Mouse (Mus musculus): Measurements from ENCODE around the gene Dnaja1.

Dnaja1 gene

DNA sequence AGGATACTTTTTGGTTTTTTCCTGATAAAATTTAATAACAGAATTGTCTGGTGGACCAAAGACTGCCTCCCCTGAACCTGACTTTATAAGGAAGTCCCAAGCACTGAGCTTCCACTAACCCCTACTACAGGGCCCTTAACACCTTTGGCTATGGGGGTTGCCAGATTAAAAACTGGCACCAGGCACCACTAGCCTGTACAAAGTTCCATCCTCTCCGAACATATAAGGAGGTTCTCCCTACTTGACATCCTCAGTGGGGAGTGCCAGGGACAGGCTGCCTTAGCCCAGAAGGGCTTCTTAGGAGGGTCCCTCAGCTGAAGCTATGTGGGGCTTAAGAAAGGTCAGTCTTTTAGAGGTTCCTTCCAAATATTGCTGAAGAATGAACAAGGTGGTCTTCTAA is 13.4 kb downstream of the Dnaja1 start:
- DNase-seq (ENCODE audit: low read depth, low spot score) = no peak

DNA sequence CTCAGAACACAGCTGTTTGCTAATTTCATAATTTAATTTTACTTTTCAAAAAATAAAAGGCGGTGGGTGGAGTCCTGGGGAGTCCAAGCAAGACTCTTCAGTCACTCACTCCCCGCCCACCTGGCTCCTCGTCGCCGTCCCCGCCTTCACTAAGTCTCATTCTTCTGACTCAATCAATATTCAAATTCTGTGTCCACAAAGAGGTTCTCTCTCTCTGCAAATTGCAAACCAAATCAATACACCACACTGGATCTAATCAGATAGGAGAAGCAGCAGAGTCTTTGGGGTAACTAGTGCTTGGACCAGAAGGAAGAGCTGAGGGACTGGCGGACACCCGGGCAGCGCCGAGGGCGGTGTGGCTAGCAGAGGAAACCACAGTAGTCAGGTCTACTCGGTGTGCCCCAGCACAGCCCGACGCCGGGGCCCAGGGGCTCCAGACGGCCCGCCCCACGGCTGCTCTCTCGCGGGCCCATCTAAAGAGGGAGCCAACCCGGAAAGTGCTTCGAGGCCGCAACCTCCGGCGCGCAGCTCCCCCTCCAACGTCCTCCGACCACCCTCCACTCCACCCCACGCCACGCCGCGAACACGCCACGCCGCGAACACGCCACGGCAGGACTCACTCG is 35.3 kb downstream of the Dnaja1 start:
- peak; percentile 66 for DNase-seq (ENCODE audit: low read depth, low spot score)

DNA sequence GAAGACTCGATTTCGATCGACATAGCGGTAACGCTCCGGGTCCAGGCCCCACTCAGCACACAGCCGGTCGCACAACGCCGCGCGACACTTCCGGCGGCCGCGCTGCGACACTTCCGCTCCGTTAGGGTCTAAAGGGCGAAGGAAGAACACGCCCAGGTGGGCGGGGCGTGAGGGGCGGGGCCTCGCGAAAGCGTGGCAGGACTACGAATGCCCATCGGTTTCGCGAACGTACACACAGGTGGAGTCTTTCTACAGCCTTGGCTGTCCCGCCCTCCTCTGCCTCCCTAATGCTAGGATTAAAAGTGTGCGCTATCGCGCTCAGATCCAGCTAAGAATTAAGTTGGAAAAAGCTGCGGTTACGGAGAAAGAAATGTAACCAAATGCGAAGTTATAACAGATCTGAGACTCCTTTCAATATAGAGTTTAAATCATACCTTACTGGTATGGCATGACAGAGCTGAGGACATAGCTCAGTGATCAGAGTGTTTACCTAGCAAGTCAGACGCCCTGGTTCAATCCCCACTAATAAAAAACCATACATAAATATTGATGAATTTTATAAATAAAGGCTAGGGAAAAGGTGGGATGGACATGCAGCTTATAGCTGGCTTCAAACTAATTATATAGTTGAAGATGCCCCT is 36.0 kb downstream of the Dnaja1 start, which contains the start of gene Smu1:
Smu1 (minus strand) TSS at position 144 of the 641 bp plus-strand sequence.
- peak; percentile 99 for DNase-seq (ENCODE audit: low read depth, low spot score)

DNA sequence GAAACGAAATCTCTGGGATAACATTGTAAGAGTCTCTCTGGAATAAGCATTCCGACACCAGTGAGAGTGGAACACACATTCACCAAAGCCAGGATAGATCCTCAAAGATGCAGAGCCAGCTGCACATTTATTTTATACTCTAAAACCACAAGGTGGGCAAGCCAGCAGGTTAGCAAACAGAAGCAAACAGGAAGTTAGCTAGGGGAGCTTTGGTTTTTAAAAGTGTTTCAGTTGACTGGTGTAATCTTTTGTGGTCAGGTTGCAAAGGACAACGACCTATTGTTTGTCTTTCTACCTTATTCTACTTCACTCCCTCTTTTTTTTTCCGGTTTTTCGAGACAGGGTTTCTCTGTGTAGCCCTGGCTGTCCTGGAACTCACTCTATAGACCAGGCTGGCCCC is 37.9 kb downstream of the Dnaja1 start:
- no peak for DNase-seq (ENCODE audit: low read depth, low spot score)

DNA sequence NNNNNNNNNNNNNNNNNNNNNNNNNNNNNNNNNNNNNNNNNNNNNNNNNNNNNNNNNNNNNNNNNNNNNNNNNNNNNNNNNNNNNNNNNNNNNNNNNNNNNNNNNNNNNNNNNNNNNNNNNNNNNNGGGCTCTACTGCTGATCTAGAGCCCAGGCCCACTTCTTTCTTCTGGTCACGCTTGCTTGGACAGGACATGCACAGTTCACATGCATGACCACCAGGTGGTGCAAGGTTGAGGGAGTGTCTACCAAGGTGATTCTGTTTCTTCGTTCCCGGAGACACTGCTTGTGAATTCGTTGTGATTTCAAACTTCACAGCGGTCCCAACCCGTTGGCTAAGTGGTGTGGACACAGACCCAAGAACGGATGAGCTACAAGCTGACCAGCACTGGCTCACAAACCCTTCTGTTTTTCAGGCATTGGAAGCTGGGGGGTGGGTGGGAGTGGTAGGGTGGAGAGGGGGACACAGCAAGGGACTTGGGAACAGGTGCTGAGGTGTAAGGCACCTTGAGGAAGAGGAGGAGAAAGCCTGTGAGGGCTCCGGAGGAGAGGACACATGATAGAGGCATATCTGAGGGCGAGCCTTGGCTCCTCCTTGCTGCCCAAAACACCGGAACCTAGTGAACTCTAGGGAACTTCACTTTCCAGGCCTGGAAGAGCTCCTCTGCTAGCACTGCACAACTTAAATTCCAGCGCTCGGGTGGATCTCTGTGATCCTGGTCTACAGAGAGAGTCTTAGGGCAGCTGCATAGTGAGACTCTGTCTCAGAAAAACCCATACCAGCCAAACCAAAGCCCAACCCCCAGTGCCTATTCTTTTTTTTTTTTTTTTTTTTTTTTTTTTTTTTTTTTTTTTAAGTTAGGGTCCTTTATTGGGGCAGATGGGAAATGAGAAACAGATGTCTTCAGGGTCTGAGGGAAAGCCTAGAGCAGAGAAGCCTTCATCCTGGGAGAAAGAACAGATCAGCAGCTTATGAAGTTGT is 52.6 kb downstream of the Dnaja1 start:
- DNase-seq (ENCODE audit: low read depth, low spot score) = peak; percentile 82

DNA sequence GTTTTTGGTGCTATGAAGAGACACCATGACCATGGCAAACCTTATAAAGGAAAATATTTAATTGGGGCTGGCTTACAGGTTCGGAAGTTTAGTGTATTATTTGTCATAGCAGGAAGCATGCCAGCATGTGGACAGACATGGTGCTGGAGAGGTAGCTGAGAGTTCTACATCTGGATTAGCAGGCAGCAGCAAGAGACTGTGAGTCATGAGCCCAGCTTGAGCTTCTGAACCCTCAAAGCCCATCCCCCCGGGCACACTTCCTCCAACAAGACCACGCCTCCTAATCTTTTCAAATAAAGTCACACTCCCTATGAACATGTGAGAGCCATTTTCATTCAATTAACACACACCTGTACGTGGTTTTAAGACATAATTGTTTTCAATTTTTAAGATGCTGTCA is 54.5 kb downstream of the Dnaja1 start:
- peak; percentile 66 for DNase-seq (ENCODE audit: low read depth, low spot score)

DNA sequence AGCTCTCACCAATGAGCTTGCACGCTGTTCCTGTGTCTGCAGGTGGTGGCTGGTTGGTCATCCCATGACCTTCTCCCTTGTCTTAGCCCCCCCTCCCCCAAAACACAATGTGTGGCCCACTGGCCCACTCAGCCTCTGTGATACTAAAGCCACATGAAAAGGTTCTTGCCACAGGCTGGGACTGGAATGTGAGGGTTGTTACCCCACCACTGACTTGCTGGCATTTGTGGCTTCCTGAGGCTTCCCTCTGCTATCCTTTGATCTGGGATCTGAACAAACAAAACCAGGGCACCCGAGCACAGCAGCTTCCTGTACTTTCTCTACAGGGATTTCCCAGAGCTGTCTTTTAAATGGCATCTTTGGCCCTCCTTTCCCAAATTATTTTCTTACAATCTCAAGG is 55.2 kb downstream of the Dnaja1 start:
- peak; percentile 70 for DNase-seq (ENCODE audit: low read depth, low spot score)

DNA sequence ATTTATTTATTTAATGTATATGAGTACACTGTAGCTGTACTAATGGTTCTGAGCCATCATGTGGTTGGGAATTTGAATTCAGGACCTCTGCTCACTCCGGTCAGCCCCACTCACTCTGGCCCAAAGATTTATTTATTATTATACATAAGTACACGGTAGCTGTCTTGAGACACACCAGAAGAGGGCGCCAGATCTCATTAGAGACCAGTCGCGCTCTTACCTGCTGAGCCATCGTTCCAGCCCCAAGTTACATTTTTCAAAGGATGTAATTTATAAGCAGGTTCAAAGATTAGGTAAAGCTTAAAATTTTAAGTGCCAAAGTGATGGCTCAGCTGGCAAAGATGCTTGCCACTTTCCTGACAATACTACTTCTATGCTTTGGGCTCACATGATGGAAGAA is 56.7 kb downstream of the Dnaja1 start:
- no peak for DNase-seq (ENCODE audit: low read depth, low spot score)

DNA sequence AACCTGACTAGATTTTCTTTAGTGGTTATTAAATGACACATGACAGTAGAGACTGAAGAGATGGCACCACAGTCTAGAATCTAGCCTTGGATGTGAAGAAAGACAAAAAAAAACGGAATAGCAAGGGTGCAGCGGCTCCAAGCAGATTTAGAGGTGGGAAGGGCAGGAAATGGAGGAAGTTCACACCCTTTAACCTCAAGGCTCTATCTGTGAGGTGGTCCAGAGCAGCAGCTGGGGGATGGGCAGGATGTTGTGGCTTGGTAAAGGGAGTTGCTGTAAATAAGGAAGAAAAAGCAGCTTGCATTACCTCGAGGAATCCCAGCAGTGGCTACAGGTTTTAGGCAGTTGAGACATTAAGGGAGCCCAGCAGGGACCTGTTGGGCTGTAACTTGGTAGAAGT is 59.2 kb downstream of the Dnaja1 start:
- peak; percentile 91 for DNase-seq (ENCODE audit: low read depth, low spot score)

DNA sequence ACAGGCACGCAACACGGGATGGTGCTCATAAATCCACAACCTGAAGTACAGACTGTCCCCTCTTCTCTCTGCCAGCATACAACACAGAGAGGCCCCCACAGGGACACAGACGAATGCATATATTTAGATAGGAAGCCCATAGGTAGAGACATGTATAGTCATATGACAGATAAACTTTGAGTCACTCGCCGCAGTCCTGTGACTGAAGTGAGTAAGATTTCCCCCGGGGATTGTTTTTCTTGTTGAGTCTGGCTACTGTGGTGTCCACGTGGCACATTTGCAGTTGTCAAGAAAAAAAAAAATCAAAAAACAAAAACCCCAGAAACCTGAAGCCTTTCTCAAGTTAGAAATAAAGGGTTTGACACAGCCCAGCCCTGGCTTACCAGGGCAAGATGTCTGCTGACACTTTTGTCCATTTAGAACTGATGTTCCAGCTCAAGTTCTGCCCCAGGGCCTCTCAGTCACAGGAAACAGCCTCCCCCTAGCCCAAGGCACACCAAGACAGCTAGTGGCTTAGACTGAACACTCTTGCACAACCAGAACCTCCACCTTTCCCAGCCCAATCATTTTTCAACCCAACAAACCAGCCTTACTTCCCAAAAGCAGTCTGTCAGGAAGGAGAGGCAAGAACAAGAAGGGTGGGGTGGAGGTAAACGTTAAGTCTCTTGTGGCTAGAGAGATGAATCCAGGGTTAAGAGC is 60.0 kb downstream of the Dnaja1 start:
- peak; percentile 90 for DNase-seq (ENCODE audit: low read depth, low spot score)

DNA sequence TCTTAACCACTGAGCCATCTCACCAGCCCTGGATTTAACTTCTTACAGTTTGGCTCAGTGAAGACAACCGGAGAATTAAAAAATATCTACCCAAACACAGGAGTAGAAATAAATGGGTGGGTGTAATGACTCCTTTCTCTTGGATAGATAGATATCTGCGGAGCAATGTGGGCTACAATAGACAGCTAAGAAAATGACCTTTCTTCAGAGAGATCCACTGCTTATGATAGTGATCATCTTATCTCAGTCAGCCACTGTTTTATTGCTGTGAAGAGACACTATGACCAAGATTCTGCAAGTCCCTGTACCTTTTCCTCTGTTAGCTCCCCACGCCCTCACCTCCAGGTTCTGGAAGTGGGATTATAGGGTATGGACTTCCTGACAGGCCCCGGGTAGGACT is 61.1 kb downstream of the Dnaja1 start:
- no peak for DNase-seq (ENCODE audit: low read depth, low spot score)

DNA sequence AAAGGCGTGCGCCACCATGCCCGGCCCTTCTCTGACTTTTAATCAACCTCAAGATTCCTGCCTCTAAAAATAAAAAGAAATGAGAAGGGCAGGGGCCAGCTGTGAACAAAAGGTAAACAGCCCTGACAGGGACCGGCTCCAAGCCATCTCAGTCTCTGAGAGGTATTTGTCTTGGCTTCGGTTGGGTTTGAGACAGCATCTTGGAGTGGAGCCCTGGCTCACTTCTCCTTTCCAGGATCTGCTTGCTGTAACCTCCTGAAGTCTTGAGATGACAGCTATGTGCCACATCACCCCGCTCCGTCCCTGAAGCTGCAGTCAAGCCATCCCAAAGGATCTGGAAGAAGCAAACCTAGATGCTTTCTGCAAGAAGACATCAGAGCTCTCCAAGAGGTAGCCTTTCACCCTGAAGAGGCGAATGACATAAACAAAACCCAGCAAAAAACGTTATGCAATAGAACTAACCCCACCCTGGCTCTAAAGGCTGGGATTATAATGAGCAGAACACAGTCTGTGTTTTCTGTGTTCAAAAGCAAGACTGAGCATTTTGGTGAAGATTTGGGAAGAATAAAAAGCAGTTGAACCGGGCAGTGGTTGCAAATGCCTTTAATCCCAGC is 62.7 kb downstream of the Dnaja1 start:
- no peak for DNase-seq (ENCODE audit: low read depth, low spot score)

DNA sequence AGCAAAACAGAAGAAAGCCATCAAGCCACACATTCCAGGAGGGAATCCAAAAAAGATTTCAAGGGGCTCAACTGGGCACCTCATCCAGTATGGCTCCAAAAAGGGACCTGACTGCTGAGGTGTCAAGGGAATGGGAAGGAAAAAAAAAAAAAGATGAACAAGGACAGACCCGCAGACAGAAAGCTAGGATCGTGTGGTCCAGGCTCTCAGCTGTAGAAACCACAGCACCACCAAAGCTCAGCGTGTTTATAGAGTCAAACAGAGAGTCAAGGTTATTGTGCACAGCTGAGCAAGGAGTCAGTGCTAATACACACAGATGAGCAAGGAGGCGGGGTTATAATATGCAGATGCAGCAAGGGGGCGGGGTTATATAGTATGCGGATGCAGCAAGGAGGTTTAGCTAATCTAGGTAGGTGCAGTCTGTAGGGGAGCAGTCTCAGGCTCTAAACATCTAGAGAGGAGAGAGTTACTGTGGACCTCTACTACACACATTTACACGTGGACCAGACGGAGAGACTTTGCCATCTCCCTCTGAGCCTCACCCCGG is 63.7 kb downstream of the Dnaja1 start:
- DNase-seq (ENCODE audit: low read depth, low spot score) = peak; percentile 67

DNA sequence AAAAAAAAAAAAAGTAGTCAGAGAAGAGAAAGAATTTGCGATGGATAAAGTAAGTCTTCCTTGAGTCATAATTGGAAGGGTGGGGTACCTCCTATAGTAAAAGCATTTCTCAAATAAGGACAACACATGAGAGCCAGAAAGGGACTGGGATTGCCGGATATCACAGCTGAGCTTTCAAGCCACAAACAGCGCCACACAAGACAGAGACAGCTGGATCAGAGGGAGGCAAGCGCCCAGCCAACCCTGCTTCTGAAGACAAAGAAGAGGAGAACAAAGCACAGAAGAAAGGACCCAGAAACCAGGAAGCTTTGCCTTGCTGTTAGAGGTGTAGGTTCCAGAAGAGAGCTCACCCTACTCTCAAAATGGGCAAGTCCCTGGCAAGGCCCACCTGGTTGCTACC is 64.6 kb downstream of the Dnaja1 start:
- no peak for DNase-seq (ENCODE audit: low read depth, low spot score)
